Mouse (Mus musculus) E14TG2a.4 (cell line): Measurements from ENCODE around the gene C77080.

Experiments used
- CTCF ChIP-seq: conservative IDR thresholded peaks from 2 replicates; pipeline ENCODE4 v1.5.1; 2014; ENCODE audit warnings: low read length
- NANOG ChIP-seq: IDR thresholded peaks from 2 replicates; pipeline ENCODE4 v1.6.1; 2014; ENCODE audit warnings: borderline replicate concordance, low read length, mixed read lengths
- POU5F1 ChIP-seq: IDR thresholded peaks from 2 replicates; pipeline ENCODE4 v1.6.1; 2014; ENCODE audit warnings: low read length, borderline replicate concordance

DNA sequence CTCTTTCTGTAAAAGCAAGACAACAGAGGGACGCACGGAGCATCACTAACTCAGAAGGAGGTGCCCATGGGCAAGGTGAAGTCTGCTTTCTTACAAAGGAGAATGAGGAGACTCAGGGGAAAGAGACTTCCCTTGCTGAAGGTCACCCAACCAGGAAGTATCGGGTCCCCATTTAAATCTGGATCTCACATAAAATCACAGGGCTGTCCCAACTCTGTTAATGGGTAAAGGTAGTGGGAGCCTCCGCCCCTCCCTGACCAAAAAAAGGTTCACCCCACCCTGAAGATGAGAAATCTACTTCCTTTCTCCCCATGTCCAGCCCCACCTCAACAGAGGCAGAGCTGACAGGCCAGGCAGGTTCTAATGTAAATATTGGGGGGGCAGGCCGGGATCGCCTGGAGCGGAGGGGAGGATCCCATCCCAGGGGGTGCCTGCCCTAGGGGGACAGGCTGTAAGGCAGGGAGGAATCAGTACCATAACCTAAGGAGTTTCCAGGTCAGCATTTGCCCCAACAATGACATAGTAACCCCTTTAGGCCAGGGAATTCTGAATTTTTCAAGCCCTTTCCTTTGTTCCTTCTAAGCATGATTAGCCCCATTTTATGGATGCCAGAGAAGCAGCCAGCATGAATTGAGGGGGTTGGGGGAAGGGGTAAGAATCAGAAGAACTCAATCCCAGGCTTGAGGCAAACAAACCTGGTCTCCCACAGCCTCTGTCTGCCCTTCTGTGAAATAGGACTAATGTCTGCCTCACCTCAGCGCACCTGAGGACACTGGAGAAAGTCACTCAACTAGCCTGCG is 28.4 kb downstream of the C77080 start:
- TF ChIP-seq CTCF (no peak), NANOG (no peak), POU5F1 (no peak)
